Mouse (Mus musculus) naive thymus-derived CD4-positive, alpha-beta T cell, adult 2 months (primary cell): ENCODE data around the gene Arhgef28.

Experiments used
- DNase-seq: peaks from one replicate; pipeline ENCODE4 v3.0.0-alpha.2; 2011; ENCODE audit warnings: low read depth

The Arhgef28 gene

GRCm38 (mm10) chr13:98183157-98183878, 22.9 kb downstream of the Arhgef28 start:
- no peak for DNase-seq

DNA sequence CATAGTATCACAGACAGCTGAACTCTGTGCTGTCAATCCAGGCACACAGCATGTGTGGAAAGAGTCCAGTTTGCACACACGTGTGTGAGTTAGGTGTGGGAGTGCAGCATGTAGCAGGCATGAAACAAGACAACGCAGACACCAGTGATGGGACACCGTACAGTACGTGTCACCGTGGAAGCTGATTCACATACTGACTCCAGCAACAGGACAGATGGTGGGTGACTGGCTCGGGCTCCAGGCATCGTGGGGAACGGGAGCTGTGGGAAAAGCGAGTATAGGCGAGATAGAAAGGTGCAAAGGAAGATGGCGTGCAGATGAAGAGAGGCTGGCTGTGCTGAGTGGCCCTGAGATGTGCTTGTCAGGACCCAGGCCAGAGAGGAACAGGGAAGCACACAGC, 23.9 kb downstream of the Arhgef28 start:
- DNase-seq: no peak

DNA sequence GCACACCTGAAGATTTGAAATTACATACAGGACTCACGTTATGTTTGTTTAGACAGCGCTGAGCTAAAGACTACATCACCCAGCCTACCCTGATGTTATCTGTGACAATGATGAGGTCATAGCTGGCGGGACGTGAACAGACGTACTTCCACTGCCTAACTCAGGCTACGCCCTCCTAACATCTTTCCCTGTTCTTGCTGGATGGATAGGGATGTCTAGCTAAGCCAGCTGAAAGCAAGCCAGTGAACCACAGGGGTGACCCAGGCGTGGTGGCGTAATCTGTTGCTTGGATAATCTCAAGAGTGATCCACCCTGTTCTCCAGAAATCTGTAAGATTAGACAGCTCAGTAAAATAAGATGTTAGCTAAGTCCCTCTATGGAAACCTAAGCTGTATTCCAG, 25.6 kb downstream of the Arhgef28 start:
- no peak for DNase-seq

- no peak for DNase-seq
These were observed 30.8 kb downstream of the Arhgef28 start for GRCm38 (mm10) chr13:98175323-98176007.

- DNase-seq: no peak
These were observed 33.2 kb downstream of the Arhgef28 start for GRCm38 (mm10) chr13:98173008-98173407.

DNA sequence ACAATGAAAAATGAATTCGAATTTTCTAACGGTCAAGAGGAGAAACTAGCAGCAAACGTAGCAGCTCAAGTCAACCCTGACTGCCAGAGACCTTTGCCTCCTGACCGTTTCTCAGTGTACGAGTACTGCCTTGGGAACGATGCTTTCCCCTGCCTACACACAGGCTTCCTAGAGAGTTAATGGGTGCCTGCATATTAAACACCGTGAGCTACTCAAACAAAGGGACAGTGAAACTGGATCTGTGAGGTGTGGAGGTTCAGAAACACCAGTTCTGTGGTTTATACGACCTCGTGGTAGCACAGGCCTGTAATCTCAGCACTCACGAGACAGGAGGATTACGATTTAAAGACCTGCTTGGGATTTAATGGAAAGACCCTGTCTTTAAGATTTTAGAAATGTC, 33.9 kb downstream of the Arhgef28 start:
- DNase-seq: no peak

DNA sequence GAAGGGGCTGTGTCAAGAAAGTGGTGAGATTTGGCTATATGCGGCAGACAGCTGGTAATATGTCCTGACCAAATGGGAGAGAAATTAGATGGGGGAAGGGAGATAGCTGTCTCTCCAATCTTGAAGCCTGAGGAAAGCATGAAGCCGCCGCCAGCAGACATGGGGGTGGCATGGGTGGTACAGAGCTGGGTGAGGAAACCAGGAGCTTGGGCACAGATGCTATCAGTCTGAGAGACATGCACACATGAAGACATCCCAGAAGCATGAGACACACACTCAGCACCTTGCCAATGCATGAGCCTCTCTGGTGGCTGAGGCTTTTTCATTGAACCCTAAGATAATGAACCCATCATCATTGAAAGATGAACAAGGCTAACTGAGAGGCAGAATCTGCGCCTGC, 34.5 kb downstream of the Arhgef28 start:
- DNase-seq: no peak

GRCm38 (mm10) chr13:98171257-98171656, 35.0 kb downstream of the Arhgef28 start:
- DNase-seq: no peak

- DNase-seq: no peak
These were observed 41.4 kb downstream of the Arhgef28 start for GRCm38 (mm10) chr13:98164878-98165277.

DNA sequence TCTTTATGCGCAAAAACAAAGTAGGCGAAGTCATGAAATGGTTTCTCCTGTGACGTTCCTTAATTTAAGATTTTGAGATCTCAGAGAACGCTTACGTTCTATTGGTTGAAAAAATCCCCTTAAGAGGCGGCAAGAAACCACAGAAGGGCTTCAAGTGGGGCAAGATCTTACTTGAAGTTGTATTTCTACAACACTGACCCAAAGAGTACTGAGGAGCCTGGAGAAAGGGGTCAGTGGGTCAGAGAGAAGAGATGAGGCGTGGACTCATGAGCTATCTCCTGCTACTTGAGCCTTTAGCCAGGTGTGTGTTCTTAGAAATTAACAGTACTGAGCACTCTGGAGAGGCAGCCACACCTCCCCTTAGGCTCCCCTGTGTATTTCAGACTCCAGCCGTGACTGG, 44.7 kb downstream of the Arhgef28 start:
- no peak for DNase-seq

- no peak for DNase-seq
These were observed 49.6 kb downstream of the Arhgef28 start for GRCm38 (mm10) chr13:98156656-98157055.

DNA sequence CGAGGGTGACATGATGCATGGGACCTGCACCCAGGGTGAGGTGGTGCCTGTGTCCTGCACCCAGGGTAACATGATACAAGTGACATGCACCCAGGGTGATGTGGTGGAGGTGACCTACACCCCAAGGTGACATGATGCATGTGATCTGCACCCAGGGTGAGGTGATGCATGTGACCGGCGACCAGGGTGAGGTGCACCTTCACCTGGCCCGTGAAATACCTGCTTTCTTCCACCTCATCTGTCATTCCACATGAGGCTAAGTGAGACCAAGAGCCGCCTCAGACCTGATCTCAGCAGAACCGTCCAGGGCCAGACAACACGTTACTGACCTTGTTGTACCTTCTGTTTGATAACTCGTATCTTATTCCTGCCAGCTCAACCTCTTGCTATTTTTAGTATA, 53.5 kb downstream of the Arhgef28 start:
- no peak for DNase-seq

DNA sequence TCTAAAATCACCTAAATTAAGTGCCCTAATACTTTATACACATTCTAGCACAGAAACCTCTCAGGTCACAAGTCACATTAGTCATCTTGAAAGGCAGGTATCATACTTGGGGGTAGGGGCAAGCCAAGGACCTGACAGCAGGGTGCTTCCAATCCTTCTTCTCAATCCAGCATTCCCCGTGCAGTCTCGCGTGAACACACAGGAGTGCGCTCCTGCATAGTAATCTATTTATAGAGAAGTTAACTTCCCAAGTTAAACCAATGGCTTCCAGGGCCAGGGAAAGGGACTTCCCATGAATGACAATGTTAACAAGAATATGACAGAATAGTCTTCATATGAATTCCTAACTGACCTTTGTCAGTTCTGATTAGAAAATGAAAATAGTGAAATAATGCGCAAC, 58.7 kb downstream of the Arhgef28 start:
- no peak for DNase-seq

DNA sequence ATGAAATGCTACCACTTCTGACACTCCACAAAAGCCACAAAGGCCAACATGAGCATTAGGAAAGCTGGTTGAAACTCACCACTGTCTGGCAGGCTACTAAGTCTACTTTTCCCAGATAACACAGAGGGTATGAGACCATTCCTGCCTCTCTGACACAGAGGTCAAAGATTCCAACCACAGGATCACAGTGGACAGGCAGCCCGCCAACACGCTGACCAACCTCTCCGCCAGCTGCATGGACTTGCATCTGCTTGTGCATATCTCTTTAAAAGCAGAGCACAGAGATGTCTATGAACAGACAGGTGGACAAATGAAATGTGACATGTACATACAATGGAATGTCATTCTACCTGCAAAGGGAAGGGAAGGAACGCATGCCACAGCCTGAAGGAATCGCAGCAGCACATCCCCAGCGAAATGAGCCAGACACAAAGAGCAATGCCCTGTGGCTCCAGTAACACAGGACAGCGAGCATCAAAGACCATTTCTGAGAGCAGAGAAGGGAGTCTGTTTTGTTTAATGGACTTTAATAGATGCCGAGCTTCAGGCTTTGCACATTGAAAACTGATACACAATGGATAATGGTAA, 59.6 kb downstream of the Arhgef28 start:
- no peak for DNase-seq

DNA sequence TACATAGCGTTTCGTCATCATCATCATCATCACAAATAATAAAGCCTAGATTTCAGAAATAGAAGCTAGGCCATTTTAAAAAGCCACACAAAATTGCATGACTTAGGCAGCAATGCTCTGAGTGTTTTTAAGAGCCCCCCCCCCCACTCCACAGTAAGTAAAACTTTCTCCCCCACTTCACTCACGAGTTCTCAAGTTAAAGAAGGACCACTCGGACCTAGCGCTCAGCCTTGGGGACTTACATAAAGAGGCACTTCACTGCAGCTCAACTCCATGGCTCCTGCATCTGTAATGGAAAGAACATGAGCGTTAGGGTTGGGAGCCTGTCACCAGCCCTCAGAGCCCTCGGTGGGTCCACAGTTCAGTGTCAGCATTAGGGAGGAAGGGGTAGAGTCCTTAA, 60.9 kb downstream of the Arhgef28 start:
- no peak for DNase-seq

- no peak for DNase-seq
These were observed 63.2 kb downstream of the Arhgef28 start for GRCm38 (mm10) chr13:98143000-98143399.

DNA sequence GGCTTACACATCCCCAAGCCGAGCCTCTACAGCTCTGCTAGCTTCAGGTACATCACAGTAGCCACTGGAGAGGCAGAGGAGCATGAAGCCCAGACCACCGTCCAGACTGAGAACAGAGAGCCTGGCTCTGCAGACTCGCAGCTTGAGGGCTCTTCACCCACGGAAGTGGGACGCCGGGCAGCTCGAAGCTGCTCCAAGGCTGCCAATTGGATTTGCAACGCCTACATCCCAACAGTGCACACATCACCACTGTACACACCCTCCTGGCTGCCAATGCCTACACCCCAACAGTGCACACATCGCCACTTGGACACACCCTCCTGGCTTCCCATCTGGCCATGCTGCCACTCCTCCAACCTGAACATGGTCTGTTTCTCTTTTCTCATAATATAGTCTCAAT, 65.6 kb downstream of the Arhgef28 start:
- no peak for DNase-seq

- DNase-seq: no peak
These were observed 67.5 kb downstream of the Arhgef28 start for GRCm38 (mm10) chr13:98138786-98139185.

DNA sequence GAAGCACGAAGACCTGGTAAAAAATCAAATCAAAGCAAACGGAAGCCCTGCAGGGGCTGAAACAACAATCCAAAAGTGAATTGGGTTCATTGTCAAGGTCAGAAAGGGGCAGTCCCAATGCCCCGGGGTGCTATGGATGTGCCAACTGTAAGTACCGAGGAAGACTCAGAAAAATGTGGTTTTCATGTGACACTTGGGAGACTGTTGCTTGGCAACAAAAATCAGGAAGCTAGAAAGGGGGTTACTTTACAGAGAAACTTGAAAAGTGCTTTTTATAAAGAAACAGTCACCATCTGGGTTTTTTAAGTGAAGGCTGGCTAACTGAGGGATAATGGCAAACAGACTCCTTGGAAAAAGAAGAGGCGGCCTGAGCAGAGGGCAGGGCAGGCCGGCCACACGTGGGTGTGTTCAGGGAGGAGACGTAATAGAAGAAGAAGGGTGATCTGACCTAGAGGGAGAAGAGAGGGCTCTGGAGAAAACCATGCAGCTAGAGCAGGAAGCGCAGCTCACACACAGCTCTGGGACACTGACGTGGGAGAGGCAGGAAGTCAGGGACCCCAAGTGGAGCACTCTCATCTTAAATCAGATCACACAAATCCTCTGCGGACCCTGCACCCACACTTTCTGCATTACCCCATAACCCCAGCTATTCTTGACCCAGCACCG, 70.2 kb downstream of the Arhgef28 start:
- DNase-seq: no peak

DNA sequence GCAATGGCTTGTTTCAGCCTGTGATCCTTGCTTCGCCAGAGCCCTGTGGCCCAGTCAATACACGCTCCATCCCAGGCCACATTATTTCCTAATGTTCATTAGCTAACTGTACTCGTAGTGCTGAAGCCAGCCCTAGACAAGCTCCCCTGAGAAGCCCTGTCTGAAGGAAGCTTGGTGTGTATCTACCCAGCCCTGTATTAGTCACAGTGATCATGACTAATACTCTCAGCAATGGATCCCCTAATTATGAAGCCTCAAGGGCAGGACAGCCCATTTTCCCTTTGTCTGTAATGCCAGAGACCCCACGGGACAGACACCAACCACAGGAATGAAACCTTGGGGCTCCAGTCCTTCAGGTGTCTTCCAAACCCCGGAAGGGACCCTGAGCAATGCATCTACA, 73.3 kb downstream of the Arhgef28 start:
- no peak for DNase-seq

DNA sequence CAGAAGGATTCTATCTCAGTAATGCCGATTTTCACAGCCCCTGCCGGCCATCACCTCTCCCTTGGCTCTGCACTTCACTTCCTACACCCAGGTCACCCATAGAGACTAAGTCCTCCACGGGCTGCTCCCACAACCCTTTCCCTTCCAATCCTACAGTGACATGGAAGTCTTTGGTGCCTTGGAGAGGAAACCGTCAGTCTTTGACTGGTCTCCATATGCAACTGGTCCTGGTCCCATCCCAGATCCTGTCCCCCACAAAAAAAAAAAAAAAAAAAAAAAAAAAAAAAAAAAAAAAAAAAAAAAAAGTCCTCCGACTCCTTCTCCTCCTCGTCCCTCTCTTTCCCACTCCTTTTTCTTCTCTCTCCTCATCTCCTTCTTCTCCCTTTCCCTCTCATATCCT, 74.0 kb downstream of the Arhgef28 start:
- DNase-seq: no peak

DNA sequence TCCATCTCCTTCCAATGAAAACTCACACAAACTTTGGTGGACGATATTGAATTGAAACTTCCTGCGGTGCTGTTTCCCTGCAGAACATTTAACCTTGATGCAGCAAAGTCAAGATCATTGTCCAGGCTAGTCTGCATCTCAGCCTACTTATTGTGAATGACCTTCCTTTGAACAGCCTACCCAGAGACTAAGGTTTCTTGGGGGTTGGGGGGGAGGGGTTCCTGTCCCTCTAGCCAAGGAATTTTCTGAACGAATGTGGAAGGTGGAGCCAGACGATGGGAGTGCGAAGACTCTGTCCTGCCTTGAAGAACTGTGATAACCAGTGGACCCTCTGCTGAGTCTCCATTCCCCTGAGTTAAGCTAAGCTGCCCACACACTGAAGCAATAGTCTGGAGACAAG, 80.6 kb downstream of the Arhgef28 start:
- DNase-seq: no peak
